Mouse (Mus musculus): ENCODE data around the gene Capn11. TPM values are rescaled to one million over a fixed set of nuclear protein-coding genes. Genes with fewer than 3 reads are reported as not detected.
A peak's percentile ranks its signal among the peaks of the same experiment; 100 is the strongest.

Capn11 gene
- polyA plus RNA-seq, 1 experiment from 2014 or later: 1.2 TPM

GRCm38 (mm10) chr17:45591701-45592605 lies 67.2 kb downstream of the Capn11 start:
- Histone ChIP-seq H3K36me3 (replicated peaks) (no peaks in the 10 kb centered on the region), H3K9me3 (no peaks in the 10 kb centered on the region), H3K27ac (no peak overlapping the region), H3K4me2 (no peak overlapping the region), H3K27me3 (replicated peaks) (peaks cover 12% of the 10 kb centered on the region), H3K4me3 (no peak overlapping the region), H3K4me1 (peaks cover 44% of the 10 kb centered on the region), H3K9ac (no peak overlapping the region)
- 50% methylated on average over 16 of the region's 16 CpGs for WGBS
- no peak for ATAC-seq (replicated peaks)

- ATAC-seq (replicated peaks): no peak
- H3K27ac ChIP-seq: no peak overlapping the region
- 88% methylated on average over 6 of the region's 6 CpGs for WGBS
- H3K9ac ChIP-seq: no peak overlapping the region
- peaks cover 39% of the 10 kb centered on the region for H3K4me1 ChIP-seq
- no peak overlapping the region for H3K4me3 ChIP-seq
- H3K36me3 ChIP-seq (replicated peaks): no peaks in the 10 kb centered on the region
- H3K27me3 ChIP-seq (replicated peaks): peaks cover 12% of the 10 kb centered on the region
- H3K4me2 ChIP-seq: no peak overlapping the region
- H3K9me3 ChIP-seq: no peaks in the 10 kb centered on the region
These were observed 68.7 kb downstream of the Capn11 start for GRCm38 (mm10) chr17:45590410-45590809.

GRCm38 (mm10) chr17:45589844-45590243 lies 69.3 kb downstream of the Capn11 start:
- H3K9me3 ChIP-seq: no peaks in the 10 kb centered on the region
- no peak for ATAC-seq (replicated peaks)
- no peaks in the 10 kb centered on the region for H3K36me3 ChIP-seq (replicated peaks)
- no peak overlapping the region for H3K4me2 ChIP-seq
- peaks cover 39% of the 10 kb centered on the region for H3K4me1 ChIP-seq
- H3K27me3 ChIP-seq (replicated peaks): peaks cover 12% of the 10 kb centered on the region
- H3K4me3 ChIP-seq: no peak overlapping the region
- H3K27ac ChIP-seq: no peak overlapping the region
- 95% methylated on average over 8 of the region's 8 CpGs for WGBS
- H3K9ac ChIP-seq: no peak overlapping the region

GRCm38 (mm10) chr17:45589236-45589635 lies 69.9 kb downstream of the Capn11 start:
- no peaks in the 10 kb centered on the region for H3K9me3 ChIP-seq
- H3K4me3 ChIP-seq: no peak overlapping the region
- no peaks in the 10 kb centered on the region for H3K36me3 ChIP-seq (replicated peaks)
- 96% methylated on average over 7 of the region's 7 CpGs for WGBS
- ATAC-seq (replicated peaks): no peak
- no peak overlapping the region for H3K9ac ChIP-seq
- H3K27ac ChIP-seq: no peak overlapping the region
- no peak overlapping the region for H3K4me2 ChIP-seq
- peaks cover 40% of the 10 kb centered on the region for H3K4me1 ChIP-seq
- H3K27me3 ChIP-seq (replicated peaks): peaks cover 11% of the 10 kb centered on the region

GRCm38 (mm10) chr17:45588370-45588769 lies 70.8 kb downstream of the Capn11 start:
- Histone ChIP-seq H3K4me2 (no peak overlapping the region), H3K4me3 (no peak overlapping the region), H3K4me1 (peaks cover 35% of the 10 kb centered on the region), H3K9ac (no peak overlapping the region), H3K27me3 (replicated peaks) (peaks cover 3% of the 10 kb centered on the region), H3K9me3 (no peaks in the 10 kb centered on the region), H3K27ac (no peak overlapping the region), H3K36me3 (replicated peaks) (no peaks in the 10 kb centered on the region)
- ATAC-seq (replicated peaks): no peak
- 94% methylated on average over 7 of the region's 7 CpGs for WGBS

- Histone ChIP-seq H3K4me2 (no peak overlapping the region), H3K9me3 (no peaks in the 10 kb centered on the region), H3K27ac (no peak overlapping the region), H3K4me1 (peaks cover 18% of the 10 kb centered on the region; the same call in 1 of the 2 replicates), H3K9ac (no peak overlapping the region), H3K27me3 (replicated peaks) (no peaks in the 10 kb centered on the region), H3K4me3 (no peak overlapping the region), H3K36me3 (replicated peaks) (no peaks in the 10 kb centered on the region)
- ATAC-seq (replicated peaks): no peak
- 95% methylated on average over 3 of the region's 3 CpGs for WGBS
These were observed 72.7 kb downstream of the Capn11 start for GRCm38 (mm10) chr17:45586449-45586837.

- Histone ChIP-seq H3K36me3 (replicated peaks) (no peaks in the 10 kb centered on the region), H3K9ac (no peak overlapping the region), H3K4me2 (no peak overlapping the region), H3K4me3 (no peak overlapping the region), H3K9me3 (no peaks in the 10 kb centered on the region), H3K4me1 (peaks cover 18% of the 10 kb centered on the region; the same call in 1 of the 2 replicates), H3K27ac (peak overlapping the region; percentile 54; the same call in 1 of the 2 replicates), H3K27me3 (replicated peaks) (no peaks in the 10 kb centered on the region)
- no peak for ATAC-seq (replicated peaks)
- WGBS: 59% methylated on average over 23 of the region's 23 CpGs
These were observed 73.2 kb downstream of the Capn11 start for GRCm38 (mm10) chr17:45585725-45586448.

GRCm38 (mm10) chr17:45584939-45585678 lies 74.0 kb downstream of the Capn11 start:
- no peak overlapping the region for H3K4me2 ChIP-seq
- peak overlapping the region; percentile 54 for H3K27ac ChIP-seq
- 18% methylated on average over 14 of the region's 14 CpGs for WGBS
- no peak overlapping the region; the same call in 1 of the 2 replicates for H3K9ac ChIP-seq
- peak; percentile 61 for ATAC-seq (replicated peaks)
- no peak overlapping the region for H3K4me3 ChIP-seq
- no peaks in the 10 kb centered on the region for H3K36me3 ChIP-seq (replicated peaks)
- no peaks in the 10 kb centered on the region for H3K9me3 ChIP-seq
- H3K4me1 ChIP-seq: peaks cover 18% of the 10 kb centered on the region; the same call in 1 of the 2 replicates
- H3K27me3 ChIP-seq (replicated peaks): no peaks in the 10 kb centered on the region

GRCm38 (mm10) chr17:45584096-45584896 lies 74.8 kb downstream of the Capn11 start:
- Histone ChIP-seq H3K27ac (peak overlapping the region; percentile 54), H3K4me2 (no peak overlapping the region), H3K27me3 (replicated peaks) (no peaks in the 10 kb centered on the region), H3K4me3 (no peak overlapping the region), H3K36me3 (replicated peaks) (no peaks in the 10 kb centered on the region), H3K4me1 (peaks cover 18% of the 10 kb centered on the region; the same call in 1 of the 2 replicates), H3K9ac (no peak overlapping the region; the same call in 1 of the 2 replicates), H3K9me3 (no peaks in the 10 kb centered on the region)
- peak; percentile 41 for ATAC-seq (replicated peaks)
- 40% methylated on average over 12 of the region's 12 CpGs for WGBS

GRCm38 (mm10) chr17:45582715-45583355 lies 76.3 kb downstream of the Capn11 start:
- WGBS: 75% methylated on average over 6 of the region's 6 CpGs
- peaks cover 18% of the 10 kb centered on the region; the same call in 1 of the 2 replicates for H3K4me1 ChIP-seq
- H3K9me3 ChIP-seq: no peaks in the 10 kb centered on the region
- no peak overlapping the region for H3K27ac ChIP-seq
- no peak for ATAC-seq (replicated peaks)
- no peaks in the 10 kb centered on the region for H3K27me3 ChIP-seq (replicated peaks)
- no peak overlapping the region for H3K4me2 ChIP-seq
- H3K9ac ChIP-seq: no peak overlapping the region
- no peaks in the 10 kb centered on the region for H3K36me3 ChIP-seq (replicated peaks)
- H3K4me3 ChIP-seq: no peak overlapping the region

GRCm38 (mm10) chr17:45582188-45582587 lies 76.9 kb downstream of the Capn11 start:
- 94% methylated on average over 6 of the region's 6 CpGs for WGBS
- Histone ChIP-seq H3K27me3 (replicated peaks) (no peaks in the 10 kb centered on the region), H3K4me1 (peaks cover 18% of the 10 kb centered on the region; the same call in 1 of the 2 replicates), H3K9me3 (no peaks in the 10 kb centered on the region), H3K4me2 (no peak overlapping the region), H3K4me3 (no peak overlapping the region), H3K9ac (no peak overlapping the region), H3K36me3 (replicated peaks) (no peaks in the 10 kb centered on the region), H3K27ac (no peak overlapping the region)
- no peak for ATAC-seq (replicated peaks)

Measured in midbrain, embryonic 15.5 days (tissue).